Mouse (Mus musculus): ENCODE measurements around the gene Pard3b. TPM values are rescaled to one million over a fixed set of nuclear protein-coding genes. Genes with fewer than 3 reads are reported as not detected.

The Pard3b gene
- polyA plus RNA-seq, 1 experiment from 2014 or later, result 13.8 TPM

DNA sequence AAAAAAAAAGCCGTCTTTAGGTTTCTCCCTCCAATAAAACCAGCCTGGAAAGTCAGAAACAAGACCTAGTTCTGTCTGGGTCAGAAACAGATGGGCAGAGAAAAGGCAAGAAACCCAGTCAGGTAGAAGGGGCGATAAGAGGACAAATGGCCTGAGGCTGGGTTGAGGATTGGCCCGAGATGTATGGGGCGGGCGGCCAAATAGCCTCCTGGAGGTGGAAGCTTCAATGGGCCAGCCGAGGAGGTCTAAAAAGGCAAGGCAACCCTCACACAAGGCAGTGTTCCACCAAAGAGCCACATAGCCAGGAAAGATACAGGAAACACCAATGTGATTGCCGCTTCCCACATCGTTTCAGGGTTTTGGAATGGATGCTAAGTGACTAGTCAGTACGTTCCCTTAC is 322.9 kb downstream of the Pard3b start:
- no peak overlapping the region for H3K27ac ChIP-seq (replicated peaks)
- no peak overlapping the region for H3K4me2 ChIP-seq (replicated peaks; ENCODE audit: low read depth)
- H3K9me3 ChIP-seq (ENCODE audit: control insufficient read depth, low read length), result no peaks in the 10 kb centered on the region
- no peak overlapping the region for H3K4me3 ChIP-seq (ENCODE audit: low read depth, low read length)
- no peaks in the 10 kb centered on the region for H3K4me1 ChIP-seq (replicated peaks; ENCODE audit: control insufficient read depth, insufficient read depth)
- WGBS, result 89% methylated on average over 9 of the region's 9 CpGs
- TF ChIP-seq EP300 (optimal IDR thresholded peaks at IDR 0.05), result no peak
- TF ChIP-seq CTCF (IDR thresholded peaks at IDR 0.05; ENCODE audit: low read depth), result no peak
- no peak for DNase-seq (ENCODE audit: low spot score)
- no peaks in the 10 kb centered on the region for H3K27me3 ChIP-seq (ENCODE audit: control insufficient read depth, insufficient read depth, low read length)
- H3K9ac ChIP-seq (ENCODE audit: low read length), result no peak overlapping the region
- no peak for ATAC-seq (ENCODE audit: low FRiP score, low TSS enrichment)
- no peaks in the 10 kb centered on the region for H3K36me3 ChIP-seq (ENCODE audit: control insufficient read depth, insufficient read depth, low read length)

DNA sequence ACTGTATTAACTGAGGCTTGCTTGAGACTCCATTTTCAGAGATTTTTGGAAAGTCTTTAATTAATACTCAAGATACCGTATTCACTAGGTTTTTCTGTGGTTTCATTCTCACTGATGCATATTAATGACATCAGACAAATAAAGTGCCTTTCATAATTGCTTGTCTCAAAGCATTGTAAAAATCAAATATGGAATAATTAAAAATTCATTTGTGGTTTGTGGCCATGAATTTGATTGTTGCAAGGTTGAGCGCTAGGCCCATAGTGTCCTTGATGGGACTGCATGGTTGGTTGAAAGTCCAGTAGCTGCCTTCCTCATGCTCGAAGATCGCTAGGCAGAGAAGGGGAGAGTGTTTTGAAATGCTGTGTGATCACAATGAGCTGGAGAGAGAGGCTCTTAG is 323.9 kb downstream of the Pard3b start:
- no peaks in the 10 kb centered on the region for H3K4me1 ChIP-seq (replicated peaks; ENCODE audit: control insufficient read depth, insufficient read depth)
- no peaks in the 10 kb centered on the region for H3K27me3 ChIP-seq (ENCODE audit: control insufficient read depth, insufficient read depth, low read length)
- no peak overlapping the region for H3K9ac ChIP-seq (ENCODE audit: low read length)
- 80% methylated on average over 4 of the region's 4 CpGs for WGBS
- H3K27ac ChIP-seq (replicated peaks), result no peak overlapping the region
- DNase-seq (ENCODE audit: low spot score) (no peak), ATAC-seq (ENCODE audit: low FRiP score, low TSS enrichment) (no peak)
- no peaks in the 10 kb centered on the region for H3K9me3 ChIP-seq (ENCODE audit: control insufficient read depth, low read length)
- no peaks in the 10 kb centered on the region for H3K36me3 ChIP-seq (ENCODE audit: control insufficient read depth, insufficient read depth, low read length)
- TF ChIP-seq CTCF (IDR thresholded peaks at IDR 0.05; ENCODE audit: low read depth), result no peak
- no peak for TF ChIP-seq EP300 (optimal IDR thresholded peaks at IDR 0.05)
- H3K4me2 ChIP-seq (replicated peaks; ENCODE audit: low read depth), result no peak overlapping the region
- H3K4me3 ChIP-seq (ENCODE audit: low read depth, low read length), result no peak overlapping the region

DNA sequence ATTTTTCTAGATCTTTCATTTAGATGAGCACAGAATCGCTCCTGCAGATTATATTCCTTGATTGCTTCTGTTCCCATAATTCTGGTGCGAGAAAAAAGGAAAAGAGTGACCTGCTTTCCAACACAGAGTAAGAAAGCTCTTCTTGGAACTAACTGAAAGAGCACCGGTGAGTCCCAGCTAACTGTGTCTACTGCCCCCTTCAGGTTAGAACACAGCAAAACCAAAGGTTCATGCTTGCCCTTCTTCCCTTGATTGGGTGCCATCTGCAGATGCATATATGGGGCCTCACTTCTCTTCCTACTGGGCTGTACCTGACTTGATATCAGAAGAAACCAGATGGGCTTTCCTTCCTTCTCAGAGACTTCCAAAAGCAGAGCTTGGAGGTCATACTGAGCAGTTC is 328.5 kb downstream of the Pard3b start:
- Histone ChIP-seq H3K36me3 (ENCODE audit: control insufficient read depth, insufficient read depth, low read length) (no peaks in the 10 kb centered on the region), H3K4me2 (replicated peaks; ENCODE audit: low read depth) (no peak overlapping the region), H3K27me3 (ENCODE audit: control insufficient read depth, insufficient read depth, low read length) (no peaks in the 10 kb centered on the region), H3K4me1 (replicated peaks; ENCODE audit: control insufficient read depth, insufficient read depth) (no peaks in the 10 kb centered on the region), H3K9me3 (ENCODE audit: control insufficient read depth, low read length) (no peaks in the 10 kb centered on the region), H3K4me3 (ENCODE audit: low read depth, low read length) (no peak overlapping the region), H3K9ac (ENCODE audit: low read length) (no peak overlapping the region), H3K27ac (replicated peaks) (no peak overlapping the region)
- no peak for DNase-seq (ENCODE audit: low spot score)
- TF ChIP-seq CTCF (IDR thresholded peaks at IDR 0.05; ENCODE audit: low read depth) (peak; percentile 54), EP300 (optimal IDR thresholded peaks at IDR 0.05) (no peak)
- 74% methylated on average over 3 of the region's 3 CpGs for WGBS
- no peak for ATAC-seq (ENCODE audit: low FRiP score, low TSS enrichment)

DNA sequence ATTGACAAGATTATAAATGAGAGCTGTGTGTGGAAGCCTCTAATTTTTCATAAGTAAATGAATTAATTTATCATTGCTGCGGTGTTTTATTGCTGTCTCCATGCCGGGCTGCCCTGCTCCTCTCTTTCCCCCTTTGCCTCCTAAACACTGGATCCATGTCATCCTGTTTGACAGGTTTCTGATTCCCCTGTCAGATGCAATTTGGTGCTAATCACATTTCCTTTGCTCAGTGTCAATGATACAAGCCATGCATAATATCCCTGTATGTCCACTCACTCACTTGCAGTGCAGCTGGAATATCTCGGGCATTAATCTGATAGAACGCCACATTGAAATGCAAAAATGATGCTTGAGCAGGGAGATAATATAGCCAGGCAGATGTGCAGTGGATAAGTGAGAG is 329.2 kb downstream of the Pard3b start:
- 77% methylated on average over 4 of the region's 4 CpGs for WGBS
- Histone ChIP-seq H3K9me3 (ENCODE audit: control insufficient read depth, low read length) (no peaks in the 10 kb centered on the region), H3K27me3 (ENCODE audit: control insufficient read depth, insufficient read depth, low read length) (no peaks in the 10 kb centered on the region), H3K9ac (ENCODE audit: low read length) (no peak overlapping the region), H3K4me3 (ENCODE audit: low read depth, low read length) (no peak overlapping the region), H3K36me3 (ENCODE audit: control insufficient read depth, insufficient read depth, low read length) (no peaks in the 10 kb centered on the region), H3K4me1 (replicated peaks; ENCODE audit: control insufficient read depth, insufficient read depth) (no peaks in the 10 kb centered on the region), H3K4me2 (replicated peaks; ENCODE audit: low read depth) (no peak overlapping the region), H3K27ac (replicated peaks) (no peak overlapping the region)
- ATAC-seq (ENCODE audit: low FRiP score, low TSS enrichment) (no peak), DNase-seq (ENCODE audit: low spot score) (no peak)
- TF ChIP-seq EP300 (optimal IDR thresholded peaks at IDR 0.05) (no peak), CTCF (IDR thresholded peaks at IDR 0.05; ENCODE audit: low read depth) (no peak)

DNA sequence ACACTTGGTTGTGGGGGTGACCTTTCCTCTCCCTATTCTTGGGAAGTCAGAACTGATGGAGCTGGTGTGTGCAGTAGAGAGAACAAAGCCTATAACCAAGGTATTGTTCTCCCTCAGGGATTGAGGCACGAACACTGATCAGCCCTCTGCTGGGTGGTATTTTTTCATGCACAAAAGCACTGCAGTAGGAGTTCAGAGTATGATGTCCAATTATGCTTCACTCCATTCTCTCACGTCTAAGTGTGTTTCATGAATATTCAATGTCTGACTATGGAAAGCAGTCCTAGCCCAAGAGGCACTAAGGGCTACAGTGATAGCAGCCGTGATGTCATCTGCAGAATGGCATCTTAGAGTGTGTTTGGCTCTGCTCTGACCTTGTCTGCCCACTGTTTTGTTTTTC is 359.1 kb downstream of the Pard3b start:
- 73% methylated on average over 3 of the region's 3 CpGs for WGBS

DNA sequence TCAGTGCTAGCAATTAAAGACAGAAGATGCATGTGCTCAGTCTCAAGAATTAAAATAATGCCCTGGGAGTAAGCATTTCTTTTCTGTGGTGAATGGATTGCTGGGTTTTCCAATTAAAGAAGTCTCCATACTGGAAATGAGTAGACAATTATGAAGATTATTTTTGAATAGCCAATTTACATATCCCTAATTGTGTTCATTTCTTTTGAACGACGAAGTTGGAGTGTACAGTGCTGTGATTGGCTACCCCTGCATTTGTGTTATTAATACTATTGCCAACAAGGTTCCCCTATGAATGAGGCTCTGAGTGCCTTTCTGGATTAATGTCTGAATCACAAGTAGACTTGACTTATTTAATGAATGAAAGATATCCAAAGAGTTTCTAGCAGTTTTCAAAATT is 370.2 kb downstream of the Pard3b start:
- no peak overlapping the region for H3K4me2 ChIP-seq (replicated peaks; ENCODE audit: low read depth)
- no peaks in the 10 kb centered on the region for H3K36me3 ChIP-seq (ENCODE audit: control insufficient read depth, insufficient read depth, low read length)
- 85% methylated on average over 2 of the region's 2 CpGs for WGBS
- no peaks in the 10 kb centered on the region for H3K9me3 ChIP-seq (ENCODE audit: control insufficient read depth, low read length)
- H3K9ac ChIP-seq (ENCODE audit: low read length), result no peak overlapping the region
- no peak overlapping the region for H3K4me3 ChIP-seq (ENCODE audit: low read depth, low read length)
- H3K4me1 ChIP-seq (replicated peaks; ENCODE audit: control insufficient read depth, insufficient read depth), result no peaks in the 10 kb centered on the region
- no peaks in the 10 kb centered on the region for H3K27me3 ChIP-seq (ENCODE audit: control insufficient read depth, insufficient read depth, low read length)
- H3K27ac ChIP-seq (replicated peaks), result no peak overlapping the region
- ATAC-seq (ENCODE audit: low FRiP score, low TSS enrichment) (no peak), DNase-seq (ENCODE audit: low spot score) (no peak)
- TF ChIP-seq EP300 (optimal IDR thresholded peaks at IDR 0.05) (no peak), CTCF (IDR thresholded peaks at IDR 0.05; ENCODE audit: low read depth) (no peak)

More for the DNA sequence above, 359.1 kb downstream of the Pard3b start:
- Histone ChIP-seq H3K4me1 (replicated peaks; ENCODE audit: control insufficient read depth, insufficient read depth) (no peaks in the 10 kb centered on the region), H3K9ac (ENCODE audit: low read length) (no peak overlapping the region), H3K27ac (replicated peaks) (no peak overlapping the region), H3K9me3 (ENCODE audit: control insufficient read depth, low read length) (no peaks in the 10 kb centered on the region), H3K27me3 (ENCODE audit: control insufficient read depth, insufficient read depth, low read length) (no peaks in the 10 kb centered on the region), H3K36me3 (ENCODE audit: control insufficient read depth, insufficient read depth, low read length) (no peaks in the 10 kb centered on the region), H3K4me2 (replicated peaks; ENCODE audit: low read depth) (no peak overlapping the region), H3K4me3 (ENCODE audit: low read depth, low read length) (no peak overlapping the region)
- DNase-seq (ENCODE audit: low spot score) (no peak), ATAC-seq (ENCODE audit: low FRiP score, low TSS enrichment) (no peak)
- TF ChIP-seq CTCF (IDR thresholded peaks at IDR 0.05; ENCODE audit: low read depth), result no peak
- TF ChIP-seq EP300 (optimal IDR thresholded peaks at IDR 0.05), result no peak
